Mouse (Mus musculus): ENCODE measurements around the gene E130114P18Rik. TPM values are rescaled to one million over a fixed set of nuclear protein-coding genes. Genes with fewer than 3 reads are reported as not detected.
A peak's percentile ranks its signal among the peaks of the same experiment; 100 is the strongest.

Gene E130114P18Rik
- polyA plus RNA-seq (2014; fragmentation: Nextera tagmentation; extraction: Ambion mirVana) = 5.7 and 6.3 TPM in 2 replicates

- Histone ChIP-seq H3K9me3 (ENCODE audit: control insufficient read depth, low read depth, low read length) (no peaks in the 10 kb centered on the region), H3K36me3 (ENCODE audit: control insufficient read depth, insufficient read depth, low read length) (no peaks in the 10 kb centered on the region), H3K27me3 (ENCODE audit: control insufficient read depth, insufficient read depth, low read length) (no peaks in the 10 kb centered on the region), H3K4me1 (ENCODE audit: control insufficient read depth, insufficient read depth, low read length) (peaks cover 12% of the 10 kb centered on the region; the same call in 1 of the 2 replicates), H3K27ac (ENCODE audit: low read length) (peak within 1 kb of the TSS; percentile 98), H3K4me2 (replicated peaks; ENCODE audit: low read depth, low read length) (peak within 1 kb of the TSS; percentile 77), H3K9ac (replicated peaks; ENCODE audit: low read depth, low read length) (peak within 1 kb of the TSS; percentile 100), H3K4me3 (ENCODE audit: low read depth, low read length) (peak within 1 kb of the TSS; percentile 90)
- peak; percentile 61 for ATAC-seq (ENCODE audit: insufficient number of reproducible peaks, insufficient read depth, low FRiP score, low read depth)
- WGBS = 0% methylated on average over 37 of the region's 37 CpGs
These were observed at the start of gene E130114P18Rik for GRCm38 (mm10) chr4:97777706-97778176. TSS of gene E130114P18Rik (minus strand) at chr4:97778078.

- 59% methylated on average over 6 of the region's 6 CpGs for WGBS
These were observed 49.2 kb upstream of the E130114P18Rik start for GRCm38 (mm10) chr4:97827115-97827514.

GRCm38 (mm10) chr4:97825841-97826240 is 48.0 kb upstream of the E130114P18Rik start:
- H3K36me3 ChIP-seq (ENCODE audit: control insufficient read depth, insufficient read depth, low read length) = no peaks in the 10 kb centered on the region
- ATAC-seq (ENCODE audit: insufficient number of reproducible peaks, insufficient read depth, low FRiP score, low read depth) = no peak
- H3K4me3 ChIP-seq (ENCODE audit: low read depth, low read length) = no peak overlapping the region
- H3K9ac ChIP-seq (replicated peaks; ENCODE audit: low read depth, low read length) = no peak overlapping the region
- H3K9me3 ChIP-seq (ENCODE audit: control insufficient read depth, low read depth, low read length) = no peaks in the 10 kb centered on the region
- H3K27ac ChIP-seq (ENCODE audit: low read length) = no peak overlapping the region
- 73% methylated on average over 4 of the region's 4 CpGs for WGBS
- H3K4me1 ChIP-seq (ENCODE audit: control insufficient read depth, insufficient read depth, low read length) = peaks cover 17% of the 10 kb centered on the region; the same call in 1 of the 2 replicates
- no peak overlapping the region for H3K4me2 ChIP-seq (replicated peaks; ENCODE audit: low read depth, low read length)
- H3K27me3 ChIP-seq (ENCODE audit: control insufficient read depth, insufficient read depth, low read length) = no peaks in the 10 kb centered on the region

More at GRCm38 (mm10) chr4:97827115-97827514, 49.2 kb upstream of the E130114P18Rik start:
- Histone ChIP-seq H3K36me3 (ENCODE audit: control insufficient read depth, insufficient read depth, low read length) (no peaks in the 10 kb centered on the region), H3K27me3 (ENCODE audit: control insufficient read depth, insufficient read depth, low read length) (no peaks in the 10 kb centered on the region), H3K4me1 (ENCODE audit: control insufficient read depth, insufficient read depth, low read length) (peaks cover 14% of the 10 kb centered on the region; the same call in 1 of the 2 replicates), H3K4me2 (replicated peaks; ENCODE audit: low read depth, low read length) (no peak overlapping the region), H3K9ac (replicated peaks; ENCODE audit: low read depth, low read length) (no peak overlapping the region), H3K4me3 (ENCODE audit: low read depth, low read length) (no peak overlapping the region), H3K27ac (ENCODE audit: low read length) (no peak overlapping the region), H3K9me3 (ENCODE audit: control insufficient read depth, low read depth, low read length) (no peaks in the 10 kb centered on the region)
- ATAC-seq (ENCODE audit: insufficient number of reproducible peaks, insufficient read depth, low FRiP score, low read depth) = no peak

- H3K27me3 ChIP-seq (ENCODE audit: control insufficient read depth, insufficient read depth, low read length) = no peaks in the 10 kb centered on the region
- H3K36me3 ChIP-seq (ENCODE audit: control insufficient read depth, insufficient read depth, low read length) = no peaks in the 10 kb centered on the region
- peaks cover 17% of the 10 kb centered on the region; the same call in 1 of the 2 replicates for H3K4me1 ChIP-seq (ENCODE audit: control insufficient read depth, insufficient read depth, low read length)
- H3K4me3 ChIP-seq (ENCODE audit: low read depth, low read length) = no peak overlapping the region
- WGBS = 78% methylated on average over 4 of the region's 4 CpGs
- H3K27ac ChIP-seq (ENCODE audit: low read length) = no peak overlapping the region
- no peak overlapping the region for H3K9ac ChIP-seq (replicated peaks; ENCODE audit: low read depth, low read length)
- H3K4me2 ChIP-seq (replicated peaks; ENCODE audit: low read depth, low read length) = no peak overlapping the region
- no peak for ATAC-seq (ENCODE audit: insufficient number of reproducible peaks, insufficient read depth, low FRiP score, low read depth)
- no peaks in the 10 kb centered on the region for H3K9me3 ChIP-seq (ENCODE audit: control insufficient read depth, low read depth, low read length)
These were observed 47.6 kb upstream of the E130114P18Rik start for GRCm38 (mm10) chr4:97825432-97825831.

- Histone ChIP-seq H3K4me3 (ENCODE audit: low read depth, low read length) (no peak overlapping the region), H3K27ac (ENCODE audit: low read length) (no peak overlapping the region), H3K4me1 (ENCODE audit: control insufficient read depth, insufficient read depth, low read length) (peaks cover 17% of the 10 kb centered on the region; the same call in 1 of the 2 replicates), H3K36me3 (ENCODE audit: control insufficient read depth, insufficient read depth, low read length) (no peaks in the 10 kb centered on the region), H3K4me2 (replicated peaks; ENCODE audit: low read depth, low read length) (no peak overlapping the region), H3K27me3 (ENCODE audit: control insufficient read depth, insufficient read depth, low read length) (no peaks in the 10 kb centered on the region), H3K9ac (replicated peaks; ENCODE audit: low read depth, low read length) (no peak overlapping the region), H3K9me3 (ENCODE audit: control insufficient read depth, low read depth, low read length) (no peaks in the 10 kb centered on the region)
- ATAC-seq (ENCODE audit: insufficient number of reproducible peaks, insufficient read depth, low FRiP score, low read depth) = no peak
- WGBS = 66% methylated on average over 4 of the region's 4 CpGs
These were observed 46.6 kb upstream of the E130114P18Rik start for GRCm38 (mm10) chr4:97824451-97824850.

GRCm38 (mm10) chr4:97823512-97823911 is 45.6 kb upstream of the E130114P18Rik start:
- Histone ChIP-seq H3K4me1 (ENCODE audit: control insufficient read depth, insufficient read depth, low read length) (peaks cover 17% of the 10 kb centered on the region; the same call in 1 of the 2 replicates), H3K27me3 (ENCODE audit: control insufficient read depth, insufficient read depth, low read length) (no peaks in the 10 kb centered on the region), H3K36me3 (ENCODE audit: control insufficient read depth, insufficient read depth, low read length) (no peaks in the 10 kb centered on the region), H3K4me2 (replicated peaks; ENCODE audit: low read depth, low read length) (no peak overlapping the region), H3K27ac (ENCODE audit: low read length) (no peak overlapping the region), H3K9ac (replicated peaks; ENCODE audit: low read depth, low read length) (no peak overlapping the region), H3K4me3 (ENCODE audit: low read depth, low read length) (no peak overlapping the region), H3K9me3 (ENCODE audit: control insufficient read depth, low read depth, low read length) (no peaks in the 10 kb centered on the region)
- ATAC-seq (ENCODE audit: insufficient number of reproducible peaks, insufficient read depth, low FRiP score, low read depth) = no peak
- WGBS = 85% methylated on average over 6 of the region's 6 CpGs

GRCm38 (mm10) chr4:97821556-97822251 is 43.8 kb upstream of the E130114P18Rik start:
- H3K36me3 ChIP-seq (ENCODE audit: control insufficient read depth, insufficient read depth, low read length) = no peaks in the 10 kb centered on the region
- H3K27ac ChIP-seq (ENCODE audit: low read length) = no peak overlapping the region
- no peak overlapping the region for H3K4me3 ChIP-seq (ENCODE audit: low read depth, low read length)
- ATAC-seq (ENCODE audit: insufficient number of reproducible peaks, insufficient read depth, low FRiP score, low read depth) = no peak
- H3K4me2 ChIP-seq (replicated peaks; ENCODE audit: low read depth, low read length) = no peak overlapping the region
- H3K9me3 ChIP-seq (ENCODE audit: control insufficient read depth, low read depth, low read length) = no peaks in the 10 kb centered on the region
- peaks cover 11% of the 10 kb centered on the region; the same call in 1 of the 2 replicates for H3K4me1 ChIP-seq (ENCODE audit: control insufficient read depth, insufficient read depth, low read length)
- no peaks in the 10 kb centered on the region for H3K27me3 ChIP-seq (ENCODE audit: control insufficient read depth, insufficient read depth, low read length)
- 83% methylated on average over 4 of the region's 4 CpGs for WGBS
- no peak overlapping the region for H3K9ac ChIP-seq (replicated peaks; ENCODE audit: low read depth, low read length)

GRCm38 (mm10) chr4:97820474-97821259 is 42.8 kb upstream of the E130114P18Rik start:
- ATAC-seq (ENCODE audit: insufficient number of reproducible peaks, insufficient read depth, low FRiP score, low read depth) = no peak
- peaks cover 11% of the 10 kb centered on the region; the same call in 1 of the 2 replicates for H3K4me1 ChIP-seq (ENCODE audit: control insufficient read depth, insufficient read depth, low read length)
- 54% methylated on average over 4 of the region's 4 CpGs for WGBS
- H3K27me3 ChIP-seq (ENCODE audit: control insufficient read depth, insufficient read depth, low read length) = no peaks in the 10 kb centered on the region
- H3K4me3 ChIP-seq (ENCODE audit: low read depth, low read length) = no peak overlapping the region
- H3K36me3 ChIP-seq (ENCODE audit: control insufficient read depth, insufficient read depth, low read length) = no peaks in the 10 kb centered on the region
- no peaks in the 10 kb centered on the region for H3K9me3 ChIP-seq (ENCODE audit: control insufficient read depth, low read depth, low read length)
- H3K27ac ChIP-seq (ENCODE audit: low read length) = no peak overlapping the region
- H3K9ac ChIP-seq (replicated peaks; ENCODE audit: low read depth, low read length) = no peak overlapping the region
- no peak overlapping the region for H3K4me2 ChIP-seq (replicated peaks; ENCODE audit: low read depth, low read length)
